Mouse (Mus musculus): ENCODE data around the gene Fnip2. TPM values are rescaled to one million over a fixed set of nuclear protein-coding genes. Genes with fewer than 3 reads are reported as not detected.

Gene Fnip2
- 0.54 TPM for polyA plus RNA-seq (2017; shearing (Covaris generic))

DNA sequence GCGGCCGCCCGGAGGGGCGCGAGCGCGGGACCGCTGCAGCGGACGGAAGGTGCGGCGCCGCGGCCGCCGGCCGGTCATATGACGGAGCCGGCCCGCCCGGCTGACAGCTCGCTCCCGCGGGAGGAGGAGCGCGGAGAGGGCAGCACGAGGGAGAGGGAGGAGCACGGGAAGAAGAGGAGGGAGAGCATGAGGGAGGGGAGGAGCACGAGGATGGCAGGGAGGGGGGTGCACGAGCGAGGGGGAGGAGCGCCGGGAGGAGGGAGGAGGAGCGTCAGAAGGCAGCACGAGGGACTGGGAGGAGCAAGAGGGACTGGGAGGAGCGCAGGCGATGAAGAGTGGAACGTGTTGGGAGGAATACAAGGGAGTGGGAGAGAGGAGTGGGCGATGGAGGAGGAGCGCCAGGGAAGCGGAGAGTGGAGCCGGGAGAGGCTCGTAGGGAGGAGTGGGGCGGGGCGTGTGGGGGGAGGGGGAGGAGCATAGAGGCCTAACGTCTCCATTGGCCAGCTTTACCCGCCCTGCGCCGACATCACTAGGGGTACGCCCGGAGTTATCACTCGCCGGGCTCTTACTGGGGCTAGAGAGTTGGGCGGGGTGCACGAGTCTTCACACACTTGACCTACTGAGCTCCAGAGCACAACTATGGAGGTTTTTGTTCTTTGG is at the start of gene Fnip2:
Gene Fnip2, minus strand, starts transcription at position 94 of the 660 bp plus-strand sequence.

DNA sequence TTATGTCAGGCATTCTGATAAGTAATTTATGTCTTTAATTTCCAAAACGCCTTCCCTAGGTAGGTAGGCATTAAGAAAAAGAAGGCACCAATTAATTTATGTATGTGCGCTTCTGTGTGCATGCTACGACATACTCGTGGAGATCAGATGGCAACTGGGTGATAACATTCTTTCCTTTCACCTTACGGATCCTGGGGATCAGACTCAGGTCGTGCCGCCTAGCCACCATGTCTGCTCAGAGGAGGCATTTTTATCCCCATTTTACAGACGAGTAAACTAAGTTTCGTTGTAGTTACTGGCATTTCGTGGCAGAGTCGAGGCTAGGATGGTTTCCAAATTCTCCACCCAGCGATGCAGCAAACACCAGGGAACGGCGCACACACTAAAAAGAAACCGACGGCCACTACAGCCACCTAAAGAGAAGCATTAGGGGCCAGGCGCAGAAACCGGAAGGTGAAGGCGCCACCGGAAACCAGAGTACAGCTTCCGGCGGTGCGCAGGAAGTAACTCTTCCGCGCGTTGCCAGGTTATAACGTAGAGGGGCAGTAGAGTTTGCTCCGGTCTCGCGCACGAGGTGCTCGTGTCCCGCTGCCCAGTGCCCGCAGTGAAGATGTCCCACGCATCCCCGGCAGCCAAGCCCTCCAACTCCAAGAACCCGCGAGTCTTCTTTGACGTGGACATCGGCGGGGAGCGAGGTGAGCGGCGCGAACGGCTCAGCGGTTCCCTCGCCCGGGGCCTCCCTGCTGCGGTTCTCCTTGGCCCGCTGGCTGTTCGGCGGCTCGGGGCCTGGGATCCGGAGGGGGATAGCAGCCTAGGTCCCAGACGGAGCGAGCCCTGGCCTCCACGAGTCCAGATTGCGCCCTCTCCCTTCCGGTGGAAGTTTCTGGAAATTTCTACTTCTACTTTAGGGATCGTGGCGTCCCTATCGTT is 23.5 kb upstream of the Fnip2 start, which contains the start of gene Ppid:
Gene Ppid, plus strand, starts transcription at position 480 of the 930 bp plus-strand sequence.

Other genes starting within 250 kb of the Fnip2 start
- gene Gm17359, start 231.1 kb downstream of the Fnip2 start, polyA plus RNA-seq (2017; shearing (Covaris generic)): not detected
- gene Ppid, start 23.5 kb upstream of the Fnip2 start, polyA plus RNA-seq (2017; shearing (Covaris generic)): 110 TPM
- 8.2 TPM for gene 4930579G24Rik, start 61.3 kb upstream of the Fnip2 start, polyA plus RNA-seq (2017; shearing (Covaris generic))
- 42.4 TPM for gene Etfdh, start 61.7 kb upstream of the Fnip2 start, polyA plus RNA-seq (2017; shearing (Covaris generic))
- 0.06 TPM for gene Rxfp1, start 170.1 kb upstream of the Fnip2 start, polyA plus RNA-seq (2017; shearing (Covaris generic))

Measured in CD4-positive, CD25-positive, alpha-beta regulatory T cell (primary cell).